Mouse (Mus musculus) spleen, adult 2 months (tissue): ENCODE results near the gene Acin1. TPM values are rescaled to one million over a fixed set of nuclear protein-coding genes. Genes with fewer than 3 reads are reported as not detected.

ENCODE experiments used
- DNase-seq, 2 experiments: peaks; one replicate each; pipeline versions ENCODE4 v3.0.0 to v3.0.0-alpha.2; 2012 to 2021; ENCODE audit warnings: low spot score in 2 of 2, low read depth in 1 of 2
- H3K27ac ChIP-seq: fragments of 200-500 bp; 2 replicates; pipeline ENCODE4 v1.5.1; 2012; ENCODE audit warnings: low read length, inconsistent platforms; ENCODE audit not compliant: insufficient read depth
- H3K27me3 ChIP-seq: fragments of 200-500 bp; 2 replicates; pipeline ENCODE4 v1.6.1; 2012; ENCODE audit warnings: mild to moderate bottlenecking, moderate library complexity, low read length, inconsistent platforms; ENCODE audit not compliant: control insufficient read depth, insufficient read depth
- H3K36me3 ChIP-seq: fragments of 200-500 bp; 2 replicates; pipeline ENCODE4 v1.6.1; 2012; ENCODE audit warnings: mild to moderate bottlenecking, low read length, inconsistent platforms; ENCODE audit not compliant: control insufficient read depth, insufficient read depth
- H3K4me1 ChIP-seq: fragments of 200-500 bp; 2 replicates; pipeline ENCODE4 v1.6.1; 2011; ENCODE audit warnings: inconsistent platforms; ENCODE audit not compliant: control insufficient read depth, insufficient read depth, insufficient read length
- H3K4me3 ChIP-seq: fragments of 200-500 bp; 2 replicates; pipeline ENCODE4 v1.5.1; 2011; ENCODE audit warnings: mild to moderate bottlenecking, inconsistent platforms; ENCODE audit not compliant: insufficient read depth, insufficient read length; ENCODE audit errors: extremely low read depth
- CTCF ChIP-seq: fragments of 200-500 bp; IDR thresholded peaks from 2 replicates; pipeline ENCODE4 v1.5.1; 2011; ENCODE audit warnings: mild to moderate bottlenecking, inconsistent platforms; ENCODE audit not compliant: insufficient read depth, insufficient read length, insufficient replicate concordance; ENCODE audit errors: extremely low read depth
- POLR2A ChIP-seq: fragments of 200-500 bp; IDR thresholded peaks from 2 replicates; pipeline ENCODE4 v1.6.1; 2011; ENCODE audit warnings: low read depth, low read length, inconsistent platforms
- WGBS: fragments of 180-500 bp; shearing (Covaris S2); methylation state at CpG from one replicate; pipeline ENCODE4 v1.1.7; 2018; 5-methylcytosine and 5-hydroxymethylcytosine counted together
- polyA plus RNA-seq: library from polyadenylated mRNA; depleted of rRNA; stranded (reverse); fragments of >200 nt; gene quantifications from 2 replicates; pipeline ENCODE4 v1.2.3, GENCODE M21; 2012; rRNA removed

Acin1 gene
- 126 and 130 TPM in 2 replicates for polyA plus RNA-seq

GRCm38 (mm10) chr14:54686522-54687143 lies at the start of gene Acin1:
Gene Acin1, minus strand, starts transcription at chr14:54686931.
- no peak for TF ChIP-seq CTCF
- TF ChIP-seq POLR2A, result peak; percentile 94
- Histone ChIP-seq H3K36me3 (peaks cover 15% of the 10 kb centered on the region), H3K27me3 (no peaks in the 10 kb centered on the region), H3K4me3 (peak within 1 kb of the TSS; percentile 98), H3K4me1 (no peaks in the 10 kb centered on the region; the same call in 1 of the 2 replicates), H3K27ac (peak within 1 kb of the TSS; percentile 98)
- under 1% methylated on average over 44 of the region's 44 CpGs for WGBS
- peak; percentile 99 to 100 for DNase-seq

DNA sequence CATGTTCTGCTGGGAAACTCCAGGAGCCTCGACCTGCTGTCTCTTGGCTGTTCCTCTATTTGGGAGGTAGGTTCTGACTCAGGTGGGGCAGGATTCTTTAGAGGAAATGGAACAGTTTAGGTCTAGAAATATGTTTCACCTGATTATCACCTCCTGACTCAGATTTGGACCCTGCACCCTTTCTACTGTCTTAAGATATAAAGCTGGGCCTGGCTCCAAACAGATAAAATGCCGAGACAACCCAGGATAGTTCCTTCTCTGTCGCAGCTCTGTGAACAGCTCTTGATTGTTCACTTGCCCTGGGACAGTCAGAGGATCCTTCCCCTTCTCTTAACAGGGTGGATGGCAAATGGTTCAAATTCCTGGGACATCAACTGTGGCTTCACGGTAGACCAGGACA lies 48.5 kb upstream of the Acin1 start:
- Histone ChIP-seq H3K27ac (no peak overlapping the region), H3K36me3 (no peaks in the 10 kb centered on the region), H3K27me3 (no peaks in the 10 kb centered on the region), H3K4me3 (no peak overlapping the region), H3K4me1 (no peaks in the 10 kb centered on the region)
- 68% methylated on average over 4 of the region's 4 CpGs for WGBS
- DNase-seq, result no peak
- no peak for TF ChIP-seq POLR2A
- no peak for TF ChIP-seq CTCF

- Histone ChIP-seq H3K36me3 (no peaks in the 10 kb centered on the region), H3K27me3 (no peaks in the 10 kb centered on the region), H3K4me3 (no peak overlapping the region), H3K4me1 (no peaks in the 10 kb centered on the region), H3K27ac (no peak overlapping the region)
- TF ChIP-seq POLR2A, result no peak
- TF ChIP-seq CTCF, result no peak
- no peak for DNase-seq
- 83% methylated on average over 4 of the region's 4 CpGs for WGBS
These were observed 47.3 kb upstream of the Acin1 start for GRCm38 (mm10) chr14:54734004-54734403.

GRCm38 (mm10) chr14:54732206-54732605 lies 45.5 kb upstream of the Acin1 start:
- Histone ChIP-seq H3K27me3 (no peaks in the 10 kb centered on the region), H3K4me3 (no peak overlapping the region), H3K27ac (no peak overlapping the region), H3K4me1 (no peaks in the 10 kb centered on the region), H3K36me3 (no peaks in the 10 kb centered on the region)
- TF ChIP-seq POLR2A, result no peak
- no peak for TF ChIP-seq CTCF
- 89% methylated on average over 8 of the region's 8 CpGs for WGBS
- no peak for DNase-seq

DNA sequence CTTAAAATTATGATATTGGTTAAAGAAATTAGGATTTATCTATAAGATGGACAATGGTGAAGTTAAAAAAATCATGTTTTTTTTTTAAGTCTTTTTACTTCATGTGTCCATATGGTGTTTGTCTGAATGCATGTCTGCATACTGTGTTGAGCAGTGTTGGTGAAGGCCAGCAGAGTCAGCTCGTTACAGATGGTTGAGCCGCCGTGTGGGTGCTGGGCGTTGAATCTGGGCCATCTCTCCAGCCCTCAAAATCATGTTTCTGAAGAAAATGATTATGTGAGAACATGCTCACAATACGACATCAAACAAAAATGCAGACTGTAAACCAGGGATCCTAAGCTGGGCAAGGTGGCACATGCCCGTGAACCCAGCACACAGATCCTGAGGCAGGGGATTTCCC lies 43.6 kb upstream of the Acin1 start:
- no peak for TF ChIP-seq CTCF
- TF ChIP-seq POLR2A, result no peak
- no peak for DNase-seq
- no peaks in the 10 kb centered on the region for H3K27me3 ChIP-seq
- WGBS, result 91% methylated on average over 6 of the region's 6 CpGs
- H3K4me3 ChIP-seq, result no peak overlapping the region
- no peak overlapping the region for H3K27ac ChIP-seq
- no peaks in the 10 kb centered on the region for H3K4me1 ChIP-seq
- H3K36me3 ChIP-seq, result no peaks in the 10 kb centered on the region

DNA sequence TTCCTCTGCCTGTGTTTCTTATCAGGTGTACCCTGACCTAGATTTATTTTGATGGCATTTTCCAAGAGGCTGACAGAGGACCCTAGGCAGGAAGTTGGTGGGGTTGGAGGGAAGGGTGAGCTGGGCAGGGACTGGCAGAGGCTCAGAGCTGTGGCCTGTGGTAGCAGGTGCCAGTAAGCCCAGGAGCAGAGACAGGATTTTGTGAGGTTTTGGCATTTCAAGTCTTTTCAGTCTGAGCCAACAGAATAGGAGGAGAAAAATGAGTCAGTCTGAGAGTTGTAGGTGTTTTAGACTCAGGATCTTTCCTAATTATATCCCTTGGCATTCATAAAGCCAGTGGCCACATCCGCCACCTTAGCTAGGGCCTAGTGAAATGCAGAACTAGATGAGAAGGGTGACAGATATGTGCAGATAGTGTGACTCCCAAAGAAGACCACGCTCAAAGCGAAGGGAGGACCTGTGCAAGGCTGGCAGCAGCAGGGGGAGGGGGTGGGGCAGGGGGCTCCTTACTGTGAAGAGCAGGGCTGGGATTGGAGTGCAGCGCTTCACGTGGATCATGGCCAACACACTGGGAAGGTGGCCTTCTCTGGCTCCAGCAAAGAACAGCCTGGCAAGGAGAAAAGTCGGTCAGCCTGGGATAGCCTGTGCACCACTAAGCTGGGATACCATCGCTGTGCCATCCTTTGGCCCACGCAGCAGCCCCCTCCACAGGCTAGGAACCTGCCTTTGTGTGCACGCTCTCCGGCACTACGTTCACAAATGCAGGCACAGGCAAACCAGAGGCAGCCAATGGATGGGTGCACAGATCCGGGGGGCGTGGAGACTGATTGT lies 42.3 kb upstream of the Acin1 start:
- no peak for DNase-seq
- TF ChIP-seq POLR2A (no peak), CTCF (no peak)
- 88% methylated on average over 13 of the region's 13 CpGs for WGBS
- Histone ChIP-seq H3K36me3 (no peaks in the 10 kb centered on the region), H3K4me3 (no peak overlapping the region), H3K27ac (no peak overlapping the region), H3K27me3 (no peaks in the 10 kb centered on the region), H3K4me1 (no peaks in the 10 kb centered on the region)

DNA sequence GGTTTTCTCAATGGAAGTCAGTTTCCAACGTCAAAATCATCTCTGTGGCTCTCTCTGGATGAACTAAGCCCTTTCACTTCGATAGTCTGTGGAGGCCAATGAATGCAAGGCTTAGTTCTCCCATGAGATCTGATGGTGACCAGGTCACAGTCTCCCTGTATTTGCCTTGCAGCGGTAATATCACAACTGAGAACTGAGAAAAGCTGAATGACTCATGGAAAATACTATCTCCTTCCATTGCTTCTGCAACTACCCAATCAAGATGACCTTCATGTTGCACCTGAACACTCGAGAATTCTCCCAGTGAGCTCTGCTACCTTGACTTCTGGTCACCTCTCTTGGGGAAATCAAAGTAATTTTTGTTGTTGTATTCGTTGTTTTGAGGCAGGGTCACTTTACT lies 40.8 kb upstream of the Acin1 start:
- H3K27ac ChIP-seq, result no peak overlapping the region
- H3K4me1 ChIP-seq, result no peaks in the 10 kb centered on the region
- no peaks in the 10 kb centered on the region for H3K27me3 ChIP-seq
- TF ChIP-seq POLR2A, result no peak
- TF ChIP-seq CTCF, result no peak
- WGBS, result 81% methylated on average over 5 of the region's 5 CpGs
- H3K36me3 ChIP-seq, result no peaks in the 10 kb centered on the region
- no peak overlapping the region for H3K4me3 ChIP-seq
- no peak for DNase-seq
